Mouse (Mus musculus) erythroblast, embryonic 14.5 days (primary cell): ENCODE data around the gene Fbxw11. TPM values are rescaled to one million over a fixed set of nuclear protein-coding genes. Genes with fewer than 3 reads are reported as not detected.

ENCODE experiments used
- H3K27me3 ChIP-seq: 2 replicates; pipeline ENCODE4 v1.6.1; 2012; ENCODE audit warnings: inconsistent platforms; ENCODE audit not compliant: control insufficient read depth
- H3K36me3 ChIP-seq: 2 replicates; pipeline ENCODE4 v1.6.1; 2012; ENCODE audit warnings: mild to moderate bottlenecking, inconsistent platforms; ENCODE audit not compliant: control insufficient read depth
- H3K4me1 ChIP-seq: 2 replicates; pipeline ENCODE4 v1.6.1; 2012; ENCODE audit warnings: inconsistent platforms; ENCODE audit not compliant: control insufficient read depth
- H3K4me3 ChIP-seq: replicated peaks from 2 replicates; pipeline ENCODE3; 2012; ENCODE audit warnings: moderate library complexity, mild to moderate bottlenecking, inconsistent platforms
- H3K9me3 ChIP-seq: 2 replicates; pipeline ENCODE4 v1.6.1; 2012; ENCODE audit warnings: low read length, inconsistent platforms, mixed read lengths; ENCODE audit not compliant: control insufficient read depth
- GATA1 ChIP-seq: IDR thresholded peaks from 2 replicates; pipeline ENCODE4 v1.6.1; 2012; ENCODE audit warnings: low read length, inconsistent platforms, mixed read lengths
- TAL1 ChIP-seq: IDR thresholded peaks from 3 replicates; pipeline ENCODE4 v1.6.1; 2012; ENCODE audit warnings: low read length, inconsistent platforms, mixed read lengths
- polyA plus RNA-seq: library from polyadenylated mRNA; stranded (reverse); fragments of >175 nt; gene quantifications from 2 replicates; pipeline ENCODE4 v1.2.3, GENCODE M21; 2012

Gene Fbxw11
- polyA plus RNA-seq, 1 experiment: 0.35 TPM

- peaks cover 20% of the 10 kb centered on the region for H3K4me1 ChIP-seq
- no peaks in the 10 kb centered on the region for H3K9me3 ChIP-seq
- no peaks in the 10 kb centered on the region; the same call in 1 of the 2 replicates for H3K36me3 ChIP-seq
- TF ChIP-seq TAL1 (no peak), GATA1 (no peak)
- H3K27me3 ChIP-seq: no peaks in the 10 kb centered on the region; the same call in 1 of the 2 replicates
- no peak overlapping the region for H3K4me3 ChIP-seq
These were observed 8.4 kb upstream of the Fbxw11 start for GRCm38 (mm10) chr11:32634143-32634542.

- no peaks in the 10 kb centered on the region; the same call in 1 of the 2 replicates for H3K36me3 ChIP-seq
- H3K4me3 ChIP-seq: no peak overlapping the region
- H3K27me3 ChIP-seq: no peaks in the 10 kb centered on the region
- peaks cover 21% of the 10 kb centered on the region for H3K4me1 ChIP-seq
- no peaks in the 10 kb centered on the region for H3K9me3 ChIP-seq
- TF ChIP-seq GATA1: no peak
- TF ChIP-seq TAL1: no peak
These were observed 7.7 kb upstream of the Fbxw11 start for GRCm38 (mm10) chr11:32634842-32635241.

- no peaks in the 10 kb centered on the region for H3K27me3 ChIP-seq
- TF ChIP-seq GATA1: no peak
- TF ChIP-seq TAL1: no peak
- H3K36me3 ChIP-seq: no peaks in the 10 kb centered on the region; the same call in 1 of the 2 replicates
- no peak overlapping the region for H3K4me3 ChIP-seq
- peaks cover 35% of the 10 kb centered on the region for H3K4me1 ChIP-seq
- no peaks in the 10 kb centered on the region for H3K9me3 ChIP-seq
These were observed 6.2 kb upstream of the Fbxw11 start for GRCm38 (mm10) chr11:32636275-32636674.

- no peak overlapping the region for H3K4me3 ChIP-seq
- H3K36me3 ChIP-seq: no peaks in the 10 kb centered on the region; the same call in 1 of the 2 replicates
- no peaks in the 10 kb centered on the region for H3K27me3 ChIP-seq
- no peak for TF ChIP-seq TAL1
- TF ChIP-seq GATA1: no peak
- H3K4me1 ChIP-seq: peaks cover 49% of the 10 kb centered on the region
- H3K9me3 ChIP-seq: no peaks in the 10 kb centered on the region
These were observed 3.8 kb upstream of the Fbxw11 start for GRCm38 (mm10) chr11:32638521-32639255.

GRCm38 (mm10) chr11:32640617-32641016, 1.9 kb upstream of the Fbxw11 start:
- H3K4me1 ChIP-seq: peaks cover 48% of the 10 kb centered on the region
- H3K4me3 ChIP-seq: peak overlapping the region; percentile 95

GRCm38 (mm10) chr11:32642899-32643886, 669 bp downstream of the Fbxw11 start:
- H3K9me3 ChIP-seq: no peaks in the 10 kb centered on the region
- TF ChIP-seq TAL1: no peak
- TF ChIP-seq GATA1: no peak
- H3K4me1 ChIP-seq: peaks cover 46% of the 10 kb centered on the region
- peaks cover 4% of the 10 kb centered on the region for H3K36me3 ChIP-seq
- H3K27me3 ChIP-seq: no peaks in the 10 kb centered on the region
- peak overlapping the region; percentile 95 for H3K4me3 ChIP-seq

More at GRCm38 (mm10) chr11:32640617-32641016, 1.9 kb upstream of the Fbxw11 start:
- H3K27me3 ChIP-seq: no peaks in the 10 kb centered on the region
- H3K9me3 ChIP-seq: no peaks in the 10 kb centered on the region
- TF ChIP-seq TAL1: no peak
- no peak for TF ChIP-seq GATA1
- H3K36me3 ChIP-seq: no peaks in the 10 kb centered on the region; the same call in 1 of the 2 replicates

- TF ChIP-seq TAL1 (no peak), GATA1 (no peak)
- H3K9me3 ChIP-seq: no peaks in the 10 kb centered on the region
- peaks cover 43% of the 10 kb centered on the region for H3K4me1 ChIP-seq
These were observed 1.5 kb downstream of the Fbxw11 start for GRCm38 (mm10) chr11:32644010-32644409.

GRCm38 (mm10) chr11:32647265-32647664, 4.7 kb downstream of the Fbxw11 start:
- peaks cover 4% of the 10 kb centered on the region for H3K36me3 ChIP-seq
- H3K4me3 ChIP-seq: no peak overlapping the region
- no peaks in the 10 kb centered on the region for H3K27me3 ChIP-seq
- TF ChIP-seq GATA1 (no peak), TAL1 (no peak)
- H3K9me3 ChIP-seq: no peaks in the 10 kb centered on the region
- peaks cover 22% of the 10 kb centered on the region for H3K4me1 ChIP-seq

More at GRCm38 (mm10) chr11:32644010-32644409, 1.5 kb downstream of the Fbxw11 start:
- Histone ChIP-seq H3K4me3 (peak overlapping the region; percentile 95), H3K36me3 (peaks cover 4% of the 10 kb centered on the region), H3K27me3 (no peaks in the 10 kb centered on the region)
